Mouse (Mus musculus) ovary, postnatal 10 days (tissue): ENCODE data around the gene Sh3gl2.

Experiments
- DNase-seq: peaks from one replicate; pipeline ENCODE4 v3.0.0; 2022; ENCODE audit warnings: low spot score

Gene Sh3gl2

GRCm38 (mm10) chr4:85416466-85416865, 211.5 kb downstream of the Sh3gl2 start:
- DNase-seq, result no peak

- DNase-seq, result no peak
Measured at GRCm38 (mm10) chr4:85420429-85420828, 215.5 kb downstream of the Sh3gl2 start.

- DNase-seq, result no peak
Measured at GRCm38 (mm10) chr4:85426211-85426610, 221.3 kb downstream of the Sh3gl2 start.

GRCm38 (mm10) chr4:85432786-85433185, 227.9 kb downstream of the Sh3gl2 start:
- DNase-seq, result no peak

GRCm38 (mm10) chr4:85434734-85435133, 229.8 kb downstream of the Sh3gl2 start:
- no peak for DNase-seq

GRCm38 (mm10) chr4:85438813-85439212, 233.9 kb downstream of the Sh3gl2 start:
- DNase-seq, result no peak

GRCm38 (mm10) chr4:85483586-85483985, 278.7 kb downstream of the Sh3gl2 start:
- no peak for DNase-seq

GRCm38 (mm10) chr4:85486316-85486946, 281.5 kb downstream of the Sh3gl2 start:
- no peak for DNase-seq

- DNase-seq, result no peak
Measured at GRCm38 (mm10) chr4:85505718-85506117, 300.8 kb downstream of the Sh3gl2 start.

GRCm38 (mm10) chr4:85506976-85507375, 302.1 kb downstream of the Sh3gl2 start:
- DNase-seq, result no peak

- no peak for DNase-seq
Measured at GRCm38 (mm10) chr4:85507491-85507890, 302.6 kb downstream of the Sh3gl2 start.

- DNase-seq, result peak; percentile 9
Measured at GRCm38 (mm10) chr4:85513288-85513687, 308.4 kb downstream of the Sh3gl2 start.

- DNase-seq, result no peak
Measured at GRCm38 (mm10) chr4:85513792-85514191, 308.9 kb downstream of the Sh3gl2 start, which contains the start of gene Adamtsl1. Gene Adamtsl1 (plus strand): TSS chr4:85514172.

GRCm38 (mm10) chr4:85514205-85514681, 309.3 kb downstream of the Sh3gl2 start:
- peak; percentile 1 for DNase-seq

- DNase-seq, result no peak
Measured at GRCm38 (mm10) chr4:85526966-85527566, 322.1 kb downstream of the Sh3gl2 start.

GRCm38 (mm10) chr4:85529852-85530251, 324.9 kb downstream of the Sh3gl2 start:
- DNase-seq, result no peak

GRCm38 (mm10) chr4:85539677-85540076, 334.8 kb downstream of the Sh3gl2 start:
- DNase-seq, result no peak

- no peak for DNase-seq
Measured at GRCm38 (mm10) chr4:85543221-85543620, 338.3 kb downstream of the Sh3gl2 start.

- no peak for DNase-seq
Measured at GRCm38 (mm10) chr4:85554696-85555095, 349.8 kb downstream of the Sh3gl2 start.

- DNase-seq, result no peak
Measured at GRCm38 (mm10) chr4:85559753-85560152, 354.8 kb downstream of the Sh3gl2 start.

- no peak for DNase-seq
Measured at GRCm38 (mm10) chr4:85585426-85585825, 380.5 kb downstream of the Sh3gl2 start.

- DNase-seq, result no peak
Measured at GRCm38 (mm10) chr4:85588928-85589327, 384.0 kb downstream of the Sh3gl2 start.

- no peak for DNase-seq
Measured at GRCm38 (mm10) chr4:85591037-85591436, 386.1 kb downstream of the Sh3gl2 start.

- DNase-seq, result no peak
Measured at GRCm38 (mm10) chr4:85594159-85594558, 389.2 kb downstream of the Sh3gl2 start.
